Mouse (Mus musculus): Measurements from ENCODE around the gene Zeb2. TPM values are rescaled to one million over a fixed set of nuclear protein-coding genes. Genes with fewer than 3 reads are reported as not detected.

Gene Zeb2
- polyA plus RNA-seq, 1 experiment from 2014 or later: 49.0 TPM

GRCm38 (mm10) chr2:44956232-44956631 lies 161.0 kb downstream of the Zeb2 start:
- no peak for ATAC-seq (ENCODE audit: low read depth)
- peak; percentile 24 for DNase-seq (ENCODE audit: low spot score)
- WGBS: 45% methylated on average over 3 of the region's 3 CpGs
- H3K4me2 ChIP-seq (ENCODE audit: low read depth, low read length): no peak overlapping the region
- H3K9me3 ChIP-seq (ENCODE audit: control insufficient read depth, low read length): no peaks in the 10 kb centered on the region
- H3K4me3 ChIP-seq (ENCODE audit: low read depth, low read length): no peak overlapping the region
- no peak overlapping the region for H3K27ac ChIP-seq (replicated peaks; ENCODE audit: low read depth, low read length)
- H3K27me3 ChIP-seq (replicated peaks; ENCODE audit: control insufficient read depth, insufficient read depth, low read length): no peaks in the 10 kb centered on the region
- H3K4me1 ChIP-seq (ENCODE audit: control insufficient read depth, insufficient read depth, low read length): no peaks in the 10 kb centered on the region
- H3K9ac ChIP-seq (ENCODE audit: low read depth, low read length): no peak overlapping the region
- H3K36me3 ChIP-seq (ENCODE audit: control insufficient read depth, insufficient read depth, low read length): no peaks in the 10 kb centered on the region

- Histone ChIP-seq H3K27me3 (replicated peaks; ENCODE audit: control insufficient read depth, insufficient read depth, low read length) (no peaks in the 10 kb centered on the region), H3K9me3 (ENCODE audit: control insufficient read depth, low read length) (no peaks in the 10 kb centered on the region), H3K36me3 (ENCODE audit: control insufficient read depth, insufficient read depth, low read length) (no peaks in the 10 kb centered on the region), H3K9ac (ENCODE audit: low read depth, low read length) (no peak overlapping the region), H3K4me2 (ENCODE audit: low read depth, low read length) (no peak overlapping the region), H3K4me3 (ENCODE audit: low read depth, low read length) (no peak overlapping the region), H3K27ac (replicated peaks; ENCODE audit: low read depth, low read length) (no peak overlapping the region), H3K4me1 (ENCODE audit: control insufficient read depth, insufficient read depth, low read length) (no peaks in the 10 kb centered on the region)
- WGBS: 88% methylated on average over 6 of the region's 6 CpGs
- no peak for ATAC-seq (ENCODE audit: low read depth)
- DNase-seq (ENCODE audit: low spot score): no peak
Observed at GRCm38 (mm10) chr2:44955506-44955905, 161.7 kb downstream of the Zeb2 start.

DNA sequence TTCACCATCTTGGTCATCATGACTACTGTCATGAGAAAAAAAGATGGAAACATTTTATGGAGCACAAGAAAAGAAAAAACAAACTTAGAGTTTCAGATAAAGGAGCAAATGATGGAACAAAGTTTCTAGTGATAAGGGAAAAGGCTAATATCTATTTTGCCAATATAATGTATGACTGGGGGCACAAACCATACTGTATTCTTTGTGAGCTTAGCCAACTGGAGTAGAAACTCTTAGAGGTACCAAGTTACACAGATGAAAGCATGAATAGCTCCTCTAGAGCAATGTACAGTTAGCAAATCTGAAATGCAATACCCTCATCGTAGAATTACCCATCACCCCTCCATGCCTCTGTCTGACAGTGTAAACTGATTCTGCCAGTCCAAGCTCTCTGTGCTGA lies 163.0 kb downstream of the Zeb2 start:
- 35% methylated on average over 1 of the region's 1 CpGs for WGBS

DNA sequence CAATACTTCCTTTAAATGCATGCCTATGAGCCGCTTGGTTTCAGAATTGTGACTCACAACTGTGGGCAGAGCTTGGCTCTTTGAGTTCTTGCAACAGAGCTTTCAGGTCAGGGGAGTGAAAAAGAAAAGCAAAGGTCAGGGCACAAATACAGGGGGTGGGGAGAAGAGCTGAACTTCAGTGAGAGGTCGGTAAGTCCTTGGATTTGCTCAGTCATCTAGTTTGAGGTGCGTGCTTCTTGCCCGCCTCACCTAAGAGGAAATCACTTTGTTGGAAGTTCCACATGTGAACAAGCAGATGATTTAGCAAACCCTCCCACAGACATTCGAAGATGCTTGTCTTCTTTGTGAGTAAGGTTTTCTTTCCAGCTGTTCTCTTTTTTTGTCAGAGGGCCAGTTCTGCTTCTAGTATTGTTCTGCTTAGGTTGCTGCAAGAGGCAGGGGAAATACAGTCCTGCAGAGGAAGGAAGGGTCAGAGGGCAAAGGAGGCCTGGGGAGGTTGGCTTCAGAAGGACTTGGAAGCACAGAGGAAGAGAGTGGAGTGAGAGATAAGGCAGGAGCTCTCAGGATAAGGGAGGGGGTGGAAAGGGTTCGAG lies 164.3 kb downstream of the Zeb2 start:
- no peak overlapping the region for H3K27ac ChIP-seq (replicated peaks; ENCODE audit: low read depth, low read length)
- no peaks in the 10 kb centered on the region for H3K27me3 ChIP-seq (replicated peaks; ENCODE audit: control insufficient read depth, insufficient read depth, low read length)
- H3K4me3 ChIP-seq (ENCODE audit: low read depth, low read length): no peak overlapping the region
- H3K9ac ChIP-seq (ENCODE audit: low read depth, low read length): no peak overlapping the region
- DNase-seq (ENCODE audit: low spot score) (peak; percentile 29), ATAC-seq (ENCODE audit: low read depth) (no peak)
- no peaks in the 10 kb centered on the region for H3K4me1 ChIP-seq (ENCODE audit: control insufficient read depth, insufficient read depth, low read length)
- H3K36me3 ChIP-seq (ENCODE audit: control insufficient read depth, insufficient read depth, low read length): no peaks in the 10 kb centered on the region
- H3K9me3 ChIP-seq (ENCODE audit: control insufficient read depth, low read length): no peaks in the 10 kb centered on the region
- H3K4me2 ChIP-seq (ENCODE audit: low read depth, low read length): no peak overlapping the region
- 36% methylated on average over 6 of the region's 6 CpGs for WGBS

More for the DNA sequence above, 163.0 kb downstream of the Zeb2 start:
- Histone ChIP-seq H3K4me1 (ENCODE audit: control insufficient read depth, insufficient read depth, low read length) (no peaks in the 10 kb centered on the region), H3K9ac (ENCODE audit: low read depth, low read length) (no peak overlapping the region), H3K27ac (replicated peaks; ENCODE audit: low read depth, low read length) (no peak overlapping the region), H3K36me3 (ENCODE audit: control insufficient read depth, insufficient read depth, low read length) (no peaks in the 10 kb centered on the region), H3K9me3 (ENCODE audit: control insufficient read depth, low read length) (no peaks in the 10 kb centered on the region), H3K4me3 (ENCODE audit: low read depth, low read length) (no peak overlapping the region), H3K27me3 (replicated peaks; ENCODE audit: control insufficient read depth, insufficient read depth, low read length) (no peaks in the 10 kb centered on the region), H3K4me2 (ENCODE audit: low read depth, low read length) (no peak overlapping the region)
- ATAC-seq (ENCODE audit: low read depth) (no peak), DNase-seq (ENCODE audit: low spot score) (no peak)

GRCm38 (mm10) chr2:44951651-44952213 lies 165.5 kb downstream of the Zeb2 start:
- H3K27ac ChIP-seq (replicated peaks; ENCODE audit: low read depth, low read length): no peak overlapping the region
- no peak for DNase-seq (ENCODE audit: low spot score)
- ATAC-seq (ENCODE audit: low read depth): no peak
- H3K27me3 ChIP-seq (replicated peaks; ENCODE audit: control insufficient read depth, insufficient read depth, low read length): no peaks in the 10 kb centered on the region
- H3K4me2 ChIP-seq (ENCODE audit: low read depth, low read length): no peak overlapping the region
- no peaks in the 10 kb centered on the region for H3K9me3 ChIP-seq (ENCODE audit: control insufficient read depth, low read length)
- H3K36me3 ChIP-seq (ENCODE audit: control insufficient read depth, insufficient read depth, low read length): no peaks in the 10 kb centered on the region
- WGBS: 58% methylated on average over 4 of the region's 4 CpGs
- no peaks in the 10 kb centered on the region for H3K4me1 ChIP-seq (ENCODE audit: control insufficient read depth, insufficient read depth, low read length)
- H3K4me3 ChIP-seq (ENCODE audit: low read depth, low read length): no peak overlapping the region
- no peak overlapping the region for H3K9ac ChIP-seq (ENCODE audit: low read depth, low read length)

GRCm38 (mm10) chr2:44944689-44945088 lies 172.5 kb downstream of the Zeb2 start:
- no peak for ATAC-seq (ENCODE audit: low read depth)
- H3K27me3 ChIP-seq (replicated peaks; ENCODE audit: control insufficient read depth, insufficient read depth, low read length): no peaks in the 10 kb centered on the region
- WGBS: 97% methylated on average over 2 of the region's 2 CpGs
- H3K36me3 ChIP-seq (ENCODE audit: control insufficient read depth, insufficient read depth, low read length): no peaks in the 10 kb centered on the region
- H3K4me3 ChIP-seq (ENCODE audit: low read depth, low read length): no peak overlapping the region
- H3K4me2 ChIP-seq (ENCODE audit: low read depth, low read length): no peak overlapping the region
- DNase-seq (ENCODE audit: low spot score): no peak
- no peaks in the 10 kb centered on the region for H3K9me3 ChIP-seq (ENCODE audit: control insufficient read depth, low read length)
- no peaks in the 10 kb centered on the region for H3K4me1 ChIP-seq (ENCODE audit: control insufficient read depth, insufficient read depth, low read length)
- H3K9ac ChIP-seq (ENCODE audit: low read depth, low read length): no peak overlapping the region
- H3K27ac ChIP-seq (replicated peaks; ENCODE audit: low read depth, low read length): no peak overlapping the region

Small RNA genes within 50 kb of the gene (microRNA-seq; reads per million reads assigned to microRNA genes)
- 1.00 reads per million for gene Mir5129 (ENCODE audit: borderline number of aligned reads)

Other genes starting within 250 kb of the Zeb2 start
- 14.3 and 19.0 TPM in 2 replicates for gene Gtdc1, start 189.7 kb downstream of the Zeb2 start, polyA plus RNA-seq (2014; fragmentation: Nextera tagmentation; extraction: Ambion mirVana)